Mouse (Mus musculus): ENCODE measurements around the gene Emcn.

- TF ChIP-seq POLR2A (IDR thresholded peaks at IDR 0.05; ENCODE audit: control insufficient read depth in 1 of 2, insufficient read depth in 1 of 2, low read depth in 1 of 2, low read length in 2 of 2, poor library complexity in 1 of 2) (no peak), TAL1 (IDR thresholded peaks at IDR 0.05; ENCODE audit: low read length) (no peak), CTCF (IDR thresholded peaks at IDR 0.05 in 2 of 3, conservative IDR thresholded peaks at IDR 0.05 in 1 of 3; ENCODE audit: control insufficient read depth in 1 of 3, insufficient read depth in 1 of 3, low read depth in 2 of 3, low read length in 3 of 3, poor library complexity in 1 of 3, severe bottlenecking in 1 of 3) (no peak), EP300 (IDR thresholded peaks at IDR 0.05; ENCODE audit: low read depth in 1 of 2, low read length in 2 of 2) (no peak), BHLHE40 (IDR thresholded peaks at IDR 0.05; ENCODE audit: borderline replicate concordance, low read depth, low read length) (no peak), JUND (IDR thresholded peaks at IDR 0.05; ENCODE audit: low read depth, low read length) (no peak), ZC3H11A (IDR thresholded peaks at IDR 0.05; ENCODE audit: low read depth, low read length) (no peak), GATA1 (IDR thresholded peaks at IDR 0.05; ENCODE audit: low read depth, low read length) (no peak), MYC (IDR thresholded peaks at IDR 0.05; ENCODE audit: low read depth, low read length) (no peak), NRF1 (IDR thresholded peaks at IDR 0.05; ENCODE audit: insufficient read depth, low read depth, low read length, poor library complexity, severe bottlenecking) (no peak), TCF12 (IDR thresholded peaks at IDR 0.05; ENCODE audit: low read depth, low read length) (no peak), MAZ (IDR thresholded peaks at IDR 0.05; ENCODE audit: low read depth, low read length) (no peak), POLR2AphosphoS2 (IDR thresholded peaks at IDR 0.05; ENCODE audit: low read length) (no peak), USF1 (IDR thresholded peaks at IDR 0.05; ENCODE audit: low read depth, low read length) (no peak)
Observed at GRCm38 (mm10) chr3:137395588-137395987, 54.7 kb downstream of the Emcn start.

Measured in MEL (cell line).